Mouse (Mus musculus): ENCODE measurements around the gene Slc35b4. TPM values are rescaled to one million over a fixed set of nuclear protein-coding genes. Genes with fewer than 3 reads are reported as not detected.

The Slc35b4 gene
- polyA plus RNA-seq, 1 experiment: 39.4 TPM

DNA sequence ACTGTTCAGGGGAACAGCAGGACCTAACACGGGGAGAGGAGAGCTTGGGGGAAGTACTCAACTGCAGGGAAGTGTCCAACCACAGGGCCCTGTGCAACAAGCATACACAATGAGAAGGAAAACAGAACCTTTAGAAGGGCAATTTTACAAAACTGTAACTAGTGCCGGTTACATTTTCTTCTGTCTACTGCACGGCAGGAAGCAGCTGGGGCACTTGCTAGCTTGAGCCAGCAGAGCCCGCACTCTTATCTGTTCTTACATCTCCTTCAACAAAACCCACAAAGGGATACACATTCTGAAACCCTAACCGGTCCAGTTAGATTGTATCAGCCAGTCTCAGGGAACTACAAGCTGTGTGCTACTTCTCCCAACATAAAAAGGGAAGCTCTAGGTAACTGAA, 20.9 kb downstream of the Slc35b4 start:
- Histone ChIP-seq H3K4me1 (ENCODE audit: control insufficient read depth, insufficient read depth, low read length) (peaks cover 5% of the 10 kb centered on the region), H3K27ac (ENCODE audit: insufficient read depth, low read depth, low read length) (no peak overlapping the region), H3K4me3 (ENCODE audit: insufficient read depth, low read length) (no peak overlapping the region)
- TF ChIP-seq POLR2A (IDR thresholded peaks at IDR 0.05; ENCODE audit: borderline replicate concordance, low read depth, low read length): no peak
- TF ChIP-seq CTCF (IDR thresholded peaks at IDR 0.05; ENCODE audit: low read depth, low read length): no peak

DNA sequence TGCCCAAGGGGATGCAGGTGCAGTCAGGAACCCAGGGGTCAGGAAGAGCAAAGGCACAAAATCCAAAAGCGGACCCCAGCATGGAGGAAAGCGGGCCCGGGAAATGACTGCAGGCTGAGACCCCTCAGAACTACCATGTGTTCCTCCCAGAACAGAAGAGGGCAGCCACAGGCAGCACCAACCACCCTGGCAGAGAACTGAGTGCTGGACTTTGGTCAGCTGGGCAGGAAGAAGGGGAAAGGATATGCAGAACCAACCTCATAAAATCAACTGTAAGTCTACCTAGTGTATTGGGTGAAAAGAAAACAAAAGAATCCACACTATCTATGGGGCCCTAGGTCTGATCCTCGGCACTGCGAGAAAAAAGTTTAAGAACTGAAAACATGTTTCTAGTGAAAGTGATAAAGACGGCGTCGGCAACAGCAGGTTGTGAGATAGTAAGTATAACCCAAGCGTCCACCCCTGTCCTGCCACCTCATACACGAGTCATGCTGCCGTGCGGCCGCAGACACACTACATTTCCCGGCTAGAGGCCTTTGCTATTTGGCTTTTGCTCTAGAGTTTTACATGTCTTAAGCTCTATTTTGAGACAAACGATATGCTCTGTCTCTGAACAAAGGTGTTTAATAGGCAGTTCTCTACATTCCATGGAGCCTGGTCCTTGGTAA, 21.6 kb downstream of the Slc35b4 start:
- Histone ChIP-seq H3K4me1 (ENCODE audit: control insufficient read depth, insufficient read depth, low read length) (peaks cover 5% of the 10 kb centered on the region), H3K27ac (ENCODE audit: insufficient read depth, low read depth, low read length) (no peak overlapping the region), H3K4me3 (ENCODE audit: insufficient read depth, low read length) (no peak overlapping the region)
- TF ChIP-seq POLR2A (IDR thresholded peaks at IDR 0.05; ENCODE audit: borderline replicate concordance, low read depth, low read length) (no peak), CTCF (IDR thresholded peaks at IDR 0.05; ENCODE audit: low read depth, low read length) (no peak)

DNA sequence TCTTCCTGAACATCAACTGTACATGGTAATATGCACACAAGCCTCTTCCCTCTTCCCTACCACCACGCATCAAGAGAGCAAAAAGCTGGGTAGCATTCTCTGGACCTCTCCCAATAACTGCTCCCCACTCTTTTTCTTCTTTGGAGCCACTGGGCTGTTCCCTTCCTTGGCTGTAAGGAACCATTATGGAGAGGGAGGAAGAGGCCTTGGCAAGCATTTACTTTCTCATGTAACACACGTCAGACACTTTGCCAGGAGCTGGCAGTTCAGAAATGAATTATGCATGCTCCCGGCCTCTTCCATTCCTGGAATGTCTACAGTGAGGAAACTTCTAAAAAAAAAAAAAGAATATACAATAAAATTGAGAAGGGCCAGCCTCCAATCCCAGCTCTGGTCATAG, 22.7 kb downstream of the Slc35b4 start:
- Histone ChIP-seq H3K4me1 (ENCODE audit: control insufficient read depth, insufficient read depth, low read length) (peaks cover 5% of the 10 kb centered on the region), H3K4me3 (ENCODE audit: insufficient read depth, low read length) (no peak overlapping the region), H3K27ac (ENCODE audit: insufficient read depth, low read depth, low read length) (no peak overlapping the region)
- TF ChIP-seq CTCF (IDR thresholded peaks at IDR 0.05; ENCODE audit: low read depth, low read length) (no peak), POLR2A (IDR thresholded peaks at IDR 0.05; ENCODE audit: borderline replicate concordance, low read depth, low read length) (no peak)

DNA sequence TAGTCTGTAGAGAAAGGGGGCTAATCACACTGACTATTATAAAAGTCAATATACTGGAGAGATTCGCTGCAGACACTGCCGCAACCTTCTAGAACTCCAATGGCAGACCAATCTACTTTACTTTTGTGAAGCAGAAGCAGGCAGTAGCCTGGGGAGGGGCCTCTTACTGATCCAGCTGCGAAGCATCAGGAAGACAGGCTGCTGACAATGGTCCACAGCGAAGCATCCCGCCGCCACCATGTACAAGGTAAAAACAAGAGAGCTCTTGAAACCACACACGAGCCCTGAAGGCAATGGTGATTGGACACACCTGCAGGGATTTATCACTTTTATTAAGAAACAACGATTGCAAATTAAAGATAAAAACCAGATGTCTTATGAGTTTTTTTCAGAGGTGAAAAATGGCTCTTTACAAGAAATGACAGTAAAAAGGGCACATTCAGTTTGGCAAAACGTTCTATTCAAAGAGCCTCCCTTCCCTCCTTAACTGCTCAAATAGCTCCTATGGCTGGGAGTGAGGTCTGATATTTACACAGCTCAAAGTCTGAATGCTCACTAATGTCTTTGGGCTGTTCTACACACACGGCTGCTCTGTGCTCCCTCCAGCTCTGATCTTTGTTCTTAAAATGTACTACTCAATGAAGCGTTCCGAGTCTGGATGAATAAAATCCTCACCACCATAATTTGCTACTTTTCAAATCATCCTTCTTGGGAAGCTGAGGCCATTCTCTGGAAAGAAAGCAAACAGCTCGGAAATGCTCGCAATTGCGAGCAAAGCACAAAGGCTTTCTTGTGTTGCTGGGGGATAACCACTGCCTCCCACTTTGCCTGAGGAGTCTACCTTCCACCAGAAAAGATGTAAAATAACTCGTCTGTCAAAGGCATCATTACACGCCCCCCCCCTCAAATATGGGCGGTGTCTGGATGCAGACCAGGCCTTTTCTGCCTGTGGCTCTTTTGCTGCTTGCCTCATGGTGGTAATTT, 23.6 kb downstream of the Slc35b4 start:
- TF ChIP-seq POLR2A (IDR thresholded peaks at IDR 0.05; ENCODE audit: borderline replicate concordance, low read depth, low read length): no peak
- TF ChIP-seq CTCF (IDR thresholded peaks at IDR 0.05; ENCODE audit: low read depth, low read length): no peak
- Histone ChIP-seq H3K27ac (ENCODE audit: insufficient read depth, low read depth, low read length) (no peak overlapping the region), H3K4me1 (ENCODE audit: control insufficient read depth, insufficient read depth, low read length) (peaks cover 5% of the 10 kb centered on the region), H3K4me3 (ENCODE audit: insufficient read depth, low read length) (no peak overlapping the region)

DNA sequence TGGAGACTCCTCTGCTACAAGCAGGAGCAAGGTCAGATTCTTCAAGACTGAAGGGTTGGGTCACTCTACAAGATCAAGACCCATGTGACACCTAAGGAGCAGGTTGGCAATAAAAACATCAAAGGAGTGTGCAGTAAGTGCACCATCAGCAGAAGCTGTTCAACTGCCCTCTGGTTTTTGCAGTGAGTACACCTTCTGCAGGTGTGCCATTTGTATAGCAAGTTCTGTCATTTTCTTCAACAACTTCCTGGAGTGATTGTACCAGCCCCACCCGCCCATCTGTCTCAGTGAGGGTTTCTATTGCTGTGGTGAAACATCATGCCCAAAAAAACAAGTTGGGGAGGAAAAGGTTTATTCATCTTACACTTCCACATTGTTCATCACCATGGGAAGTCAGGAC, 27.1 kb downstream of the Slc35b4 start:
- Histone ChIP-seq H3K4me3 (ENCODE audit: insufficient read depth, low read length) (no peak overlapping the region), H3K4me1 (ENCODE audit: control insufficient read depth, insufficient read depth, low read length) (no peaks in the 10 kb centered on the region), H3K27ac (ENCODE audit: insufficient read depth, low read depth, low read length) (no peak overlapping the region)
- TF ChIP-seq CTCF (IDR thresholded peaks at IDR 0.05; ENCODE audit: low read depth, low read length) (no peak), POLR2A (IDR thresholded peaks at IDR 0.05; ENCODE audit: borderline replicate concordance, low read depth, low read length) (no peak)

DNA sequence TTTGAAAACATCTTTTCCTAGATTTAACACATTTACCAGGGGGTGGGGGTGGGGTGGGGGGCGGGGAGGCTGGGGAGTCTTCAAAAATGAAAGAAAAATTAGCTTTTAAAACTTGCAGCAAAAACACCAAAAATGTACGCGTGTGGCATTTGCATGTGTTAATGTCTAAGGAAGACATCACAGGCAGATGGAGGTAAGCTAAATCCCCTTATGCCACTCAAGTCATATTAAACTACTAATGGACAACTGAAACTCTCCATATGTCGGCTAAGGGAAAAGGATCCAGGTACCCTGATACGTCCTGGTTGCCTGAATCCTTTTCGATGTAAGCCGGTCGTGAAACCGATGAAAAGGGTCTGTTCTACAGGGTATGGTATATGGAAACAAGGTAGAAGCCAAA, 27.8 kb downstream of the Slc35b4 start:
- no peak overlapping the region for H3K27ac ChIP-seq (ENCODE audit: insufficient read depth, low read depth, low read length)
- TF ChIP-seq CTCF (IDR thresholded peaks at IDR 0.05; ENCODE audit: low read depth, low read length): no peak
- TF ChIP-seq POLR2A (IDR thresholded peaks at IDR 0.05; ENCODE audit: borderline replicate concordance, low read depth, low read length): no peak
- no peak overlapping the region for H3K4me3 ChIP-seq (ENCODE audit: insufficient read depth, low read length)
- no peaks in the 10 kb centered on the region for H3K4me1 ChIP-seq (ENCODE audit: control insufficient read depth, insufficient read depth, low read length)

DNA sequence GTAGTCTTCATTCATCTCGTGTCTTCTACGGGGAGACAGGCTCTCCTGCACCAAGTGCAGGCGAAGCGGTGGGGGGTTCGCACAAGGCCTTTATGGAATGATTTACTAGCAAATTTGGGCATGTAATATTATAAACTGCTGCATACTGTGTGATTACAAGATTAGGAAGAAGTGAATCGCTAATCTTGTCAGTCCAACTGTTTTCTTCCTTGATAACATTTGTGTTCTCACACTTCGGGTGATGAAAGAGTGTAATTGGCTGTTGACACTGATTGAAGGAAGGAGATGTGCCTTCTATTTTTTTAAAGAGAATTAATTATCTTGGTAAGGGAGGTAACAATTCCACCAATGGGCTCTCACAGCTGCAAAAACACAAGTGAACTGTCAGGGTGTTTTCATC, 28.3 kb downstream of the Slc35b4 start:
- Histone ChIP-seq H3K27ac (ENCODE audit: insufficient read depth, low read depth, low read length) (no peak overlapping the region), H3K4me3 (ENCODE audit: insufficient read depth, low read length) (no peak overlapping the region), H3K4me1 (ENCODE audit: control insufficient read depth, insufficient read depth, low read length) (no peaks in the 10 kb centered on the region)
- no peak for TF ChIP-seq POLR2A (IDR thresholded peaks at IDR 0.05; ENCODE audit: borderline replicate concordance, low read depth, low read length)

DNA sequence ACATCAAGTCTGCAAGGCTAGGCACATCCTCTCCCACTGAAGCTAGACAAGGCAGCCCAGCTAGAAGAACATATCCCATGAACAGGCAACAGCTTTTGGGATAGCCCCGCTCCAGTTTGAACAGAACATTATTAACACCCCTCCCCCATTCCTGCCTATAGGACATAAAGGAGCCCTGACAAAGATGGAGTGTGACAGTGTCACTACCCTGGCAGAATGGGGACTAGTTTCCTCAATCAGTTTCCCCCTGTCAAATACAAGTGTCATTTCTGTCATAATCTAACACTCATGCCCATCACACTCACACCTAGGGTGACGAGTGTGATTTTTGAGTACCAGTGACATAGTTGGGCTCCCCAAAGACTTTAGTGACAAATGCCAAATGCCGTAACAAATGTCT, 28.9 kb downstream of the Slc35b4 start:
- Histone ChIP-seq H3K4me3 (ENCODE audit: insufficient read depth, low read length) (no peak overlapping the region), H3K27ac (ENCODE audit: insufficient read depth, low read depth, low read length) (no peak overlapping the region), H3K4me1 (ENCODE audit: control insufficient read depth, insufficient read depth, low read length) (no peaks in the 10 kb centered on the region)
- no peak for TF ChIP-seq POLR2A (IDR thresholded peaks at IDR 0.05; ENCODE audit: borderline replicate concordance, low read depth, low read length)
- TF ChIP-seq CTCF (IDR thresholded peaks at IDR 0.05; ENCODE audit: low read depth, low read length): no peak

DNA sequence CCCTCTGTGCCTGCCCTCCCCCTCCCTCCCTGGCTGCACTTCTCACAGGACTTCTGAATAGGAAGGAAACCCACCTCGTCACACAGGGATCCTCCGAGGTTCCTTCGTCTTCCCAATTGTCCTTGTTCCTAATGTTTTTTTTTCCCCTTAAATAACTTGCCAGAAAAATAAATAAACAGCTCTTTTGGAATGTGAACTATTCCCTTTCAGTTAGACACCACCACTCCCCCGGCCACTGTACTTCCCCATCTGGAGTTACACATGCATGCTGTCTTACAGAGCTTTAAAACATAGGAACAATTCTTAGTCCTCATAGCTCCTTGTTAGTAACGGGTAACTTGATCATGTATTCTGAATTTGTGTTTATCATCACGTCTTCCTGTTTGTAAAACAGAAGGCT, 30.9 kb downstream of the Slc35b4 start:
- Histone ChIP-seq H3K4me1 (ENCODE audit: control insufficient read depth, insufficient read depth, low read length) (no peaks in the 10 kb centered on the region), H3K27ac (ENCODE audit: insufficient read depth, low read depth, low read length) (no peak overlapping the region), H3K4me3 (ENCODE audit: insufficient read depth, low read length) (no peak overlapping the region)
- TF ChIP-seq POLR2A (IDR thresholded peaks at IDR 0.05; ENCODE audit: borderline replicate concordance, low read depth, low read length): no peak
- no peak for TF ChIP-seq CTCF (IDR thresholded peaks at IDR 0.05; ENCODE audit: low read depth, low read length)

DNA sequence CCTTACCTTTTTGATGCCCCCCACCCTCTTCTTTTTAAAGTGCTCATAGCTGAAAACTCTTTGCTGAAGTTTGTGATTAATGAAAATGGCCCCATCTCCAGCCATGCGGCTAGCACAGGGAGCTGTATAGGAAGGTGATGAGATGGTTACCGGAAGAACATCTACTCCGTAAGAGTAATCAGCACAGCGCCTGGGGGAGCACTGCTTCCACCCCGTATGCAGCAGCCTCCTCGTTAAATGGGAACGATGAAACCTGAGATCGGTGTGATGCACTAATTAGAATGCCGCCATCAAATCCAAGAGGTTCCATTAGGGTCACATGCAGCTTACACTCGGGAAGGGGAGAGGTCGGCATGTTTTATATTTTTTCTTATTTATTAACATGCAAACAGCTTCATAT, 34.0 kb downstream of the Slc35b4 start:
- TF ChIP-seq CTCF (IDR thresholded peaks at IDR 0.05; ENCODE audit: low read depth, low read length): no peak
- TF ChIP-seq POLR2A (IDR thresholded peaks at IDR 0.05; ENCODE audit: borderline replicate concordance, low read depth, low read length): no peak
- Histone ChIP-seq H3K4me1 (ENCODE audit: control insufficient read depth, insufficient read depth, low read length) (no peaks in the 10 kb centered on the region), H3K4me3 (ENCODE audit: insufficient read depth, low read length) (no peak overlapping the region), H3K27ac (ENCODE audit: insufficient read depth, low read depth, low read length) (no peak overlapping the region)

All from bone marrow macrophage, adult 2 months (primary cell).